Mouse (Mus musculus): Measurements from ENCODE around the gene Atp6v0a2.

- no peak for TF ChIP-seq POLR2A (IDR thresholded peaks at IDR 0.05; ENCODE audit: extremely low read depth, insufficient read depth, low read length)
- no peak for TF ChIP-seq CTCF (IDR thresholded peaks at IDR 0.05; ENCODE audit: low read depth, low read length)
Observed at GRCm38 (mm10) chr5:124713741-124714140, 85.4 kb downstream of the Atp6v0a2 start.

Measured in liver, adult 2 months (tissue).